Mouse (Mus musculus): ENCODE results near the gene Mipep. TPM values are rescaled to one million over a fixed set of nuclear protein-coding genes. Genes with fewer than 3 reads are reported as not detected.

Gene Mipep
- total RNA-seq (2021), result 10 to 100 TPM; 31.1 to 33.9 TPM
- long read RNA-seq, experiment 1, transcript Mipep-201 (19 exons, 3,015 nt), result major isoform, 35 of 41 reads
- long read RNA-seq, experiment 1, partial matches to known transcripts, result 1 of 41 reads
- long read RNA-seq, experiment 1, other reads (novel, unspliced or antisense), result 5 of 41 reads
- long read RNA-seq, experiment 2, transcript Mipep-201 (19 exons, 3,015 nt), result major isoform, 47 of 59 reads
- long read RNA-seq, experiment 2, partial matches to known transcripts, result 3 of 59 reads
- long read RNA-seq, experiment 2, other reads (novel, unspliced or antisense), result 7 of 59 reads

- DNase-seq (ENCODE audit: low spot score in 2 of 2), result peak; percentile 85 to 89
- H3K4me3 ChIP-seq, result peak within 1 kb of the TSS; percentile 80
- TF ChIP-seq CTCF (conservative IDR thresholded peaks at IDR 0.05), result peak; percentile 95
- peak within 1 kb of the TSS; percentile 84 for H3K27ac ChIP-seq
Observed at GRCm38 (mm10) chr14:60784427-60785315, at the start of gene Mipep. TSS of gene Mipep (plus strand) at chr14:60784573.

- no peak for TF ChIP-seq CTCF (conservative IDR thresholded peaks at IDR 0.05)
- no peak for DNase-seq (ENCODE audit: low spot score in 2 of 2)
- H3K4me3 ChIP-seq, result no peak overlapping the region
- peak overlapping the region; percentile 43; the same call in 1 of the 2 replicates for H3K27ac ChIP-seq
Observed at GRCm38 (mm10) chr14:60735206-60735605, 49.2 kb upstream of the Mipep start.

- TF ChIP-seq CTCF (conservative IDR thresholded peaks at IDR 0.05), result no peak
- no peak for DNase-seq (ENCODE audit: low spot score in 2 of 2)
- Histone ChIP-seq H3K4me3 (no peak overlapping the region), H3K27ac (peak overlapping the region; percentile 43)
Observed at GRCm38 (mm10) chr14:60735848-60736547, 48.4 kb upstream of the Mipep start.

- H3K4me3 ChIP-seq, result no peak overlapping the region; the same call in 1 of the 2 replicates
- no peak for DNase-seq (ENCODE audit: low spot score in 2 of 2)
- no peak for TF ChIP-seq CTCF (conservative IDR thresholded peaks at IDR 0.05)
- peak overlapping the region; percentile 43 for H3K27ac ChIP-seq
Observed at GRCm38 (mm10) chr14:60736591-60737192, 47.7 kb upstream of the Mipep start.

- no peak for DNase-seq (ENCODE audit: low spot score in 2 of 2)
- Histone ChIP-seq H3K27ac (peak overlapping the region; percentile 59), H3K4me3 (no peak overlapping the region)
- no peak for TF ChIP-seq CTCF (conservative IDR thresholded peaks at IDR 0.05)
Observed at GRCm38 (mm10) chr14:60737202-60737611, 47.2 kb upstream of the Mipep start.

- TF ChIP-seq CTCF (conservative IDR thresholded peaks at IDR 0.05), result no peak
- no peak overlapping the region for H3K4me3 ChIP-seq
- H3K27ac ChIP-seq, result peak overlapping the region; percentile 74
- DNase-seq (ENCODE audit: low spot score in 2 of 2), result no peak
Observed at GRCm38 (mm10) chr14:60738434-60738938, 45.9 kb upstream of the Mipep start.

GRCm38 (mm10) chr14:60739155-60739554, 45.2 kb upstream of the Mipep start:
- no peak overlapping the region for H3K4me3 ChIP-seq
- H3K27ac ChIP-seq, result no peak overlapping the region
- DNase-seq (ENCODE audit: low spot score in 2 of 2), result no peak
- TF ChIP-seq CTCF (conservative IDR thresholded peaks at IDR 0.05), result no peak

GRCm38 (mm10) chr14:60739616-60740015, 44.8 kb upstream of the Mipep start:
- Histone ChIP-seq H3K27ac (peak overlapping the region; percentile 85), H3K4me3 (no peak overlapping the region)
- DNase-seq (ENCODE audit: low spot score in 2 of 2), result no peak
- no peak for TF ChIP-seq CTCF (conservative IDR thresholded peaks at IDR 0.05)

GRCm38 (mm10) chr14:60740507-60740906, 43.9 kb upstream of the Mipep start:
- no peak for TF ChIP-seq CTCF (conservative IDR thresholded peaks at IDR 0.05)
- DNase-seq (ENCODE audit: low spot score in 2 of 2), result no peak
- Histone ChIP-seq H3K27ac (peak overlapping the region; percentile 85), H3K4me3 (no peak overlapping the region)

GRCm38 (mm10) chr14:60741033-60741432, 43.3 kb upstream of the Mipep start:
- DNase-seq (ENCODE audit: low spot score in 2 of 2), result no peak
- Histone ChIP-seq H3K27ac (peak overlapping the region; percentile 51; the same call in 1 of the 2 replicates), H3K4me3 (no peak overlapping the region)
- no peak for TF ChIP-seq CTCF (conservative IDR thresholded peaks at IDR 0.05)

- DNase-seq (ENCODE audit: low spot score in 2 of 2), result no peak
- Histone ChIP-seq H3K27ac (peak overlapping the region; percentile 51; the same call in 1 of the 2 replicates), H3K4me3 (no peak overlapping the region)
- TF ChIP-seq CTCF (conservative IDR thresholded peaks at IDR 0.05), result no peak
Observed at GRCm38 (mm10) chr14:60741490-60741981, 42.8 kb upstream of the Mipep start.

- TF ChIP-seq CTCF (conservative IDR thresholded peaks at IDR 0.05), result no peak
- no peak for DNase-seq (ENCODE audit: low spot score in 2 of 2)
- Histone ChIP-seq H3K27ac (peak overlapping the region; percentile 23; the same call in 1 of the 2 replicates), H3K4me3 (no peak overlapping the region)
Observed at GRCm38 (mm10) chr14:60743681-60744080, 40.7 kb upstream of the Mipep start.

All from layer of hippocampus, adult 2 months (tissue).